Mouse (Mus musculus) adrenal gland, postnatal 36 days (tissue): ENCODE measurements around the gene Cdv3. TPM values are rescaled to one million over a fixed set of nuclear protein-coding genes. Genes with fewer than 3 reads are reported as not detected.

Experiments used
- total RNA-seq, 2 experiments: library from RNA; stranded (reverse); gene quantifications; 2 replicates each; pipeline ENCODE4 v1.2.3; 2021

Cdv3 gene
- total RNA-seq, 2 experiments from 2014 or later = 163 to 232 TPM

Other genes with a start within 250 kb of the Cdv3 start
- gene Srprb, start 163.7 kb downstream of the Cdv3 start, total RNA-seq = 10 to 100 TPM; 44.0 to 49.8 TPM
- gene Gm20425, start 135.5 kb downstream of the Cdv3 start, total RNA-seq = 10 to 100 TPM; 13.4 to 17.2 TPM
- gene Trf, start 135.4 kb downstream of the Cdv3 start, total RNA-seq = 100 to 1,000 TPM in 1 of 2 experiments, 10 to 100 TPM in 1; 98.9 to 215 TPM
- under 1 TPM; 0.40 to 0.46 TPM for gene 1300017J02Rik, start 60.8 kb downstream of the Cdv3 start, total RNA-seq
- gene Topbp1, start 60.6 kb downstream of the Cdv3 start, total RNA-seq = 10 to 100 TPM; 27.7 to 28.0 TPM
- gene Bfsp2, start 114.6 kb upstream of the Cdv3 start, total RNA-seq = not detected